Mouse (Mus musculus) regulatory T cell (primary cell): ENCODE results near the gene Pramef6.
"Not testable (repeated sequence)": the region's sequence is repeated elsewhere in the genome, so short reads cannot be mapped to it uniquely, and the experiment has no call there.

Experiments
- in situ Hi-C: fragments of 300-600 bp; cut with MboI, MseI; formaldehyde crosslinking; loops from one replicate; pipeline ENCODE4 v1.15.1; 2025; ENCODE audit warnings: high pct_unique_total_duplicates

Pramef6 gene

GRCm38 (mm10) chr4:143900280-143900679, at the start of gene Pramef6:
Pramef6 (minus strand) TSS chr4:143900380.
- in situ Hi-C loops: not testable (repeated sequence)

GRCm38 (mm10) chr4:143894406-143894805, 5.8 kb downstream of the Pramef6 start:
- in situ Hi-C loops: not testable (repeated sequence)

DNA sequence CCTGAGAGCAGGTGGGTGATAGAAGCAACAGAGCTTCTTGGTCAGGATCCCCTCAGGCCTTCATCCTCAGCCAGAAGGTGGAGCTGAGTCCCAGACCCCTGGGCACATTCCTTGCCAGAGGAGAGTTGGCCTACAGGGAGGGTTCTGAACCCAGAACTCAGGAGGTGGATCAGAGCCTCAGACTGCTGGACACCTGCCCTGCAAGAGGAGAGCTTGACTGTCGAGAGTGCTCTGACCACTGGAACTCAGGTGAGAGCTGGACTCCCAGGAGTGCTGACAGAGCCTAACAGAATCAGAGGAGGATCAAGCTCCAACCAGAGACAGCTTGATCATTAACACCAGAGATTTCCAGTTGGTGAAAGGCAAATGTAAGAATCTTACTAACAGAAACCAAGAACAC, 17.8 kb downstream of the Pramef6 start:
- in situ Hi-C loops: not testable (repeated sequence)

- in situ Hi-C loops: not testable (repeated sequence)
Observed at GRCm38 (mm10) chr4:143846197-143846596, 54.0 kb downstream of the Pramef6 start, which contains the start of gene Gm13103. Gm13103 (plus strand) TSS chr4:143846497.
